Mouse (Mus musculus): ENCODE data around the gene Ccdc124.

- no peak for TF ChIP-seq POLR2A (IDR thresholded peaks at IDR 0.05; ENCODE audit: extremely low read depth, insufficient read depth, low read length)
- no peak for TF ChIP-seq CTCF (IDR thresholded peaks at IDR 0.05; ENCODE audit: low read depth, low read length)
These were observed 16.2 kb downstream of the Ccdc124 start for GRCm38 (mm10) chr8:70857516-70857915.

All from liver, adult 2 months (tissue).